Comparison of ENCODE assay signal across 13 mouse cellular contexts in genomic region chr8:61324363-61324914, GRCm38 (mm10).
DNase-seq lines count a peak whose midpoint lies in the region; ATAC-seq lines count a peak whose summit lies in the region.
"Had no signal": no experiment of that assay in that cellular context is flagged by ENCODE, and none has a peak within 500 bp of the region (broad histone marks: within the 10 kb centered on the region; RNA-seq: fewer than 3 reads in every experiment).

No protein-coding gene starts in this region.

- H3K27me3 ChIP-seq in kidney, embryonic 14.5 days (ENCODE audit: control insufficient read depth, insufficient read depth, low read length) = no peaks in the 10 kb centered on the region
- no peaks in the 10 kb centered on the region for H3K27me3 ChIP-seq in forebrain, embryonic 13.5 days

- 0 out of 2 replicates have a peak, but pooled peaks cover 4% of the 10 kb centered on the region for H3K36me3 ChIP-seq in kidney, embryonic 14.5 days (ENCODE audit: control insufficient read depth, insufficient read depth, low read length)
- peaks cover 5% of the 10 kb centered on the region for H3K36me3 ChIP-seq in forebrain, embryonic 13.5 days (ENCODE audit: poor library complexity, severe bottlenecking)
- H3K36me3 ChIP-seq: G1E had no signal

- no peaks in the 10 kb centered on the region for H3K9me3 ChIP-seq in kidney, embryonic 14.5 days (ENCODE audit: control insufficient read depth, low read length)
- H3K9me3 ChIP-seq in forebrain, embryonic 13.5 days (replicated peaks) = no peaks in the 10 kb centered on the region
- H3K9me3 ChIP-seq: G1E had no signal

- H3K9ac ChIP-seq in kidney, embryonic 14.5 days (ENCODE audit: low read depth, low read length) = no peak overlapping the region
- no peak overlapping the region for H3K9ac ChIP-seq in forebrain, embryonic 13.5 days

- DNase-seq in kidney, adult 11 months = no peak
- peak; percentile 83 for DNase-seq in embryo, embryonic 10.5 days (ENCODE audit: low spot score)
- peak; percentile 54 for DNase-seq in mesoderm, embryonic 11.5 days (ENCODE audit: low read depth, low spot score)
- no peak for DNase-seq in spleen, postnatal 14 days (ENCODE audit: low spot score in 2 of 2)
- DNase-seq in urinary bladder, postnatal 10 days (ENCODE audit: low spot score) = no peak
- DNase-seq: cerebellum, adult 18-20 months; thymus, postnatal 14 days had no signal

- peaks cover 38% of the 10 kb centered on the region for H3K4me1 ChIP-seq in kidney, embryonic 14.5 days (ENCODE audit: control insufficient read depth, insufficient read depth, low read length)
- H3K4me1 ChIP-seq in forebrain, embryonic 13.5 days = peaks cover 37% of the 10 kb centered on the region

- no peak overlapping the region for H3K4me2 ChIP-seq in kidney, embryonic 14.5 days (replicated peaks; ENCODE audit: low read depth, low read length)
- peak overlapping the region; percentile 41 for H3K4me2 ChIP-seq in forebrain, embryonic 13.5 days

- H3K27ac ChIP-seq in kidney, embryonic 14.5 days (ENCODE audit: low read depth, low read length) = no peak overlapping the region
- peak overlapping the region; percentile 83 for H3K27ac ChIP-seq in forebrain, embryonic 13.5 days
- H3K27ac ChIP-seq: left cerebral cortex, adult 2 months had no signal

- 31% methylated on average over 10 of the region's 10 CpGs for WGBS in kidney, embryonic 14.5 days
- WGBS in forebrain, embryonic 13.5 days = 5% methylated on average over 10 of the region's 10 CpGs

- no peak overlapping the region for H3K4me3 ChIP-seq in kidney, embryonic 14.5 days (ENCODE audit: low read length)
- no peak overlapping the region for H3K4me3 ChIP-seq in forebrain, embryonic 13.5 days
- H3K4me3 ChIP-seq: left cerebral cortex, adult 2 months had no signal

- peak; percentile 41; the same call in 1 of the 2 replicates for ATAC-seq in kidney, embryonic 14.5 days (ENCODE audit: low FRiP score, low TSS enrichment)
- ATAC-seq in forebrain, embryonic 13.5 days = peak; percentile 31; the same call in 1 of the 2 replicates
- ATAC-seq in frontal cortex, adult (ENCODE audit: low TSS enrichment) = no peak
- ATAC-seq: intestine, embryonic 16.5 days had no signal

Comparison
In these comparisons a context has a peak if more than half of its experiments do, and no peak if none do; other contexts are left out.
1. DNase-seq: peak in embryo, embryonic 10.5 days (single experiment) and mesoderm, embryonic 11.5 days (single experiment); none in kidney, adult 11 months (single experiment), spleen, postnatal 14 days (0 of 2) and urinary bladder, postnatal 10 days (single experiment).